Mouse (Mus musculus): ENCODE data around the gene Krt84. TPM values are rescaled to one million over a fixed set of nuclear protein-coding genes. Genes with fewer than 3 reads are reported as not detected.

The Krt84 gene
- polyA plus RNA-seq, 1 experiment from 2014 or later, result not detected

DNA sequence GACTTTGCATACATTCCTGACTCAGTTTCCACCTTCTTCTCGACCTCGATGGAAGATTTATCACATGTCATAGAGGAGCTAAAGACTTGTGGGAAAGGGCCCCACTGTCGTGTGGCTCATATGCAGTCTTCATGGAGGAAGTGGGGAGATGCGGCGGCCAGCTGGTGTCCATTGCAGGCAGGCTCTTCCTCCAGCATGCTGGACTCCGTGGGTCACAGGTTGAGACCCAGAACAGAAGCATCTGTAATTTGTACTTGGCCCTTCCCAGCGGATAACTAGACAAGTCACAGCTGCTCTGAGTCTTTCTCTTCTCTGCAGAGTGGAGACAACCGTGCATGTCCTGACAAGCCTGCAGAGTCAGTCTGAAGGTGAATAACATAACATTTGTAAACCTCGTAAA lies 24.4 kb downstream of the Krt84 start:
- WGBS, result 85% methylated on average over 9 of the region's 9 CpGs
- Histone ChIP-seq H3K27ac (ENCODE audit: low read length) (no peak overlapping the region), H3K4me2 (ENCODE audit: low read length) (no peak overlapping the region), H3K9me3 (ENCODE audit: control insufficient read depth, low read length) (no peaks in the 10 kb centered on the region), H3K36me3 (ENCODE audit: control insufficient read depth, insufficient read depth) (no peaks in the 10 kb centered on the region), H3K4me3 (replicated peaks; ENCODE audit: low read length) (no peak overlapping the region), H3K4me1 (replicated peaks; ENCODE audit: control insufficient read depth, insufficient read depth, low read length) (no peaks in the 10 kb centered on the region), H3K9ac (replicated peaks; ENCODE audit: low read depth, low read length) (no peak overlapping the region), H3K27me3 (replicated peaks; ENCODE audit: control insufficient read depth, insufficient read depth, low read length) (no peaks in the 10 kb centered on the region)
- no peak for ATAC-seq

DNA sequence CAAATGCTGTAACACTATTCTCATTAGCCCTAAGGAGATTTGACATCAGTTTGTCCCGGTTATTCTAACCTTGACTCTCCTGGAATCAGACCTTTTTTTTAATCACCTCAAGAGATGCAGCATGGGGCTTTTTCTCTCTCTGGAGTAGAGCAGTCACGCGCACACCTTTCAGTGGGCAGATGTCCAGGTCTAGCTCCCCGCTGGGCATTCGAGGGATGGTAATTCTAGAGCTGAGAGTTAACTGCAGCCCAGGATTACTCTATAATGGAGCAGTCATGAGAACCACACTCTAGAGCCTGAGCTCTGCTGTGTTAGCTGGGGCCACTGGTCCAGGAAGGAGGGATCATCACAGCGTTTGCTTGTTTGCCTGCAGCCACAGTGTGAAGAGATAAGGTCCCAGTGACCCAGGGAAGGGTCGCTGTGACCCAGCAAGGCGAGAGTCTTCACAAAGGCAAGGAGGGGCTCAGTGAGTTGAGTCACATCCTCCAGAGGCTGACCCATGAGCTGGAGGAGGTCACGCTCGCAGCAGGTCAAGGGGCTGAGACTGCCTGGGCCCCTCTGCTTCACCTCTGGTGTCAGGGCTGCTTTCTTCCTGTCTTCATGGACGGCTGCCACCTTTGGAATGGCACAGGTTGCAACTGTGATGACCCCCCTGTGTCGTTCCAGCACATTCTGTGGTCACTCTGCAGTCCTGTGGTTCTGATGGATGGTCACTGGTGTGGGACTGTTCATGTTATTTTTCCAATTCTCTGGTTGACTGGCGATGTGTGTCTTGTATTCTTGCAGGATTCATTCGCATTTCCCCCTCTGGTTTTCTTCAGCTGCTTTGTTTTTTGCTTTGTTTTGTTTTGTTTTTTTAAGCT lies 25.5 kb downstream of the Krt84 start:
- Histone ChIP-seq H3K4me1 (replicated peaks; ENCODE audit: control insufficient read depth, insufficient read depth, low read length) (no peaks in the 10 kb centered on the region), H3K36me3 (ENCODE audit: control insufficient read depth, insufficient read depth) (no peaks in the 10 kb centered on the region), H3K4me3 (replicated peaks; ENCODE audit: low read length) (no peak overlapping the region), H3K4me2 (ENCODE audit: low read length) (no peak overlapping the region), H3K27me3 (replicated peaks; ENCODE audit: control insufficient read depth, insufficient read depth, low read length) (no peaks in the 10 kb centered on the region), H3K9me3 (ENCODE audit: control insufficient read depth, low read length) (no peaks in the 10 kb centered on the region), H3K27ac (ENCODE audit: low read length) (no peak overlapping the region), H3K9ac (replicated peaks; ENCODE audit: low read depth, low read length) (no peak overlapping the region)
- no peak for ATAC-seq
- 72% methylated on average over 14 of the region's 14 CpGs for WGBS

DNA sequence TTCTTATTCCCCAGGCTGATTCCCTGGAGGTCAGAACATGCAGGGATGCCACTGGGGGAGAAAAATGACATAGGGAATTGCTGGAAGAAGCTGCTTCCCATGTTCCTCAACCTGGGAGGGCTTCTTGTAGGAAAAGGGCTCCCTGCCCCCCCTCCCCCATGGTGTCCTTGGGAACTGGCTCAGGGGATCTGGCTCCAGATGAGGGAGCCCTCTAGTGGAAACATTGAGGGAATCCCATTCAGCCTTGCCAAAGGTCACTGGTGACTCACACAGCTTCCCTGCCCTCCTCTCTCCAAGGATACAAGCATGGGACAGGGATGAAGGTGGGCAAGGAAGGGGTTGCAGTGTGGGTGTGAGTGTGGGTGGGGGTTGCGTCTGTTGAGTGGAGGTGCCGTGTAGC lies 35.4 kb downstream of the Krt84 start:
- no peak for ATAC-seq
- Histone ChIP-seq H3K4me3 (replicated peaks; ENCODE audit: low read length) (no peak overlapping the region), H3K4me2 (ENCODE audit: low read length) (no peak overlapping the region), H3K27me3 (replicated peaks; ENCODE audit: control insufficient read depth, insufficient read depth, low read length) (no peaks in the 10 kb centered on the region), H3K36me3 (ENCODE audit: control insufficient read depth, insufficient read depth) (no peaks in the 10 kb centered on the region), H3K4me1 (replicated peaks; ENCODE audit: control insufficient read depth, insufficient read depth, low read length) (no peaks in the 10 kb centered on the region), H3K9me3 (ENCODE audit: control insufficient read depth, low read length) (no peaks in the 10 kb centered on the region), H3K27ac (ENCODE audit: low read length) (no peak overlapping the region), H3K9ac (replicated peaks; ENCODE audit: low read depth, low read length) (no peak overlapping the region)
- 78% methylated on average over 2 of the region's 2 CpGs for WGBS

GRCm38 (mm10) chr15:101495266-101495665 lies 37.4 kb downstream of the Krt84 start:
- Histone ChIP-seq H3K9ac (replicated peaks; ENCODE audit: low read depth, low read length) (no peak overlapping the region), H3K27me3 (replicated peaks; ENCODE audit: control insufficient read depth, insufficient read depth, low read length) (no peaks in the 10 kb centered on the region), H3K9me3 (ENCODE audit: control insufficient read depth, low read length) (no peaks in the 10 kb centered on the region), H3K4me1 (replicated peaks; ENCODE audit: control insufficient read depth, insufficient read depth, low read length) (no peaks in the 10 kb centered on the region), H3K36me3 (ENCODE audit: control insufficient read depth, insufficient read depth) (no peaks in the 10 kb centered on the region), H3K4me2 (ENCODE audit: low read length) (no peak overlapping the region), H3K27ac (ENCODE audit: low read length) (no peak overlapping the region), H3K4me3 (replicated peaks; ENCODE audit: low read length) (no peak overlapping the region)
- no peak for ATAC-seq
- 86% methylated on average over 8 of the region's 8 CpGs for WGBS

DNA sequence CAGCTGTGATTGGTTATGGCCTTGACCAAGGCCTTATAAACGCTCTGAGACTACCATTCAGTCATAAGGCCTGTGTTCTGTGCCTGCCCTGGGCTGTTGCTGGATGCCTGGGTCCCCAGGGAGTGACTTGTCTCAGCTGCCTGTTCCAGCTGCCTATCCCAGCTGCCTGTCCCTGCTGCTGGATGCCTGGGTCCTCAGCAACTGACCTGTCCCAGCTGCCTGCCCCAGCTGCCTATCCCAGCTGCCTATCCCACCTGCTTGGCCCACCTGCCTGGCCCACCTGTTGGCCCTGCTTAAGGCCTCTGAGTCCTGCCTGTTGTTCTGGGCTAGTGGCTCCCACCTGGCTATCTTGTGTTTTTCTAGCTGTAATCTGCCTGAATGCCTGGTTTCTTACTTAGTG lies 38.4 kb downstream of the Krt84 start:
- H3K27me3 ChIP-seq (replicated peaks; ENCODE audit: control insufficient read depth, insufficient read depth, low read length), result no peaks in the 10 kb centered on the region
- ATAC-seq, result no peak
- 50% methylated on average over 1 of the region's 1 CpGs for WGBS

GRCm38 (mm10) chr15:101493713-101494112 lies 38.9 kb downstream of the Krt84 start:
- no peak overlapping the region for H3K4me2 ChIP-seq (ENCODE audit: low read length)
- H3K36me3 ChIP-seq (ENCODE audit: control insufficient read depth, insufficient read depth), result no peaks in the 10 kb centered on the region
- 91% methylated on average over 6 of the region's 6 CpGs for WGBS
- no peak overlapping the region for H3K9ac ChIP-seq (replicated peaks; ENCODE audit: low read depth, low read length)
- H3K4me1 ChIP-seq (replicated peaks; ENCODE audit: control insufficient read depth, insufficient read depth, low read length), result no peaks in the 10 kb centered on the region
- ATAC-seq, result no peak
- H3K27ac ChIP-seq (ENCODE audit: low read length), result no peak overlapping the region
- no peaks in the 10 kb centered on the region for H3K9me3 ChIP-seq (ENCODE audit: control insufficient read depth, low read length)
- H3K4me3 ChIP-seq (replicated peaks; ENCODE audit: low read length), result no peak overlapping the region
- H3K27me3 ChIP-seq (replicated peaks; ENCODE audit: control insufficient read depth, insufficient read depth, low read length), result no peaks in the 10 kb centered on the region

More for the DNA sequence above, 38.4 kb downstream of the Krt84 start:
- H3K27ac ChIP-seq (ENCODE audit: low read length), result no peak overlapping the region
- no peak overlapping the region for H3K4me3 ChIP-seq (replicated peaks; ENCODE audit: low read length)
- no peaks in the 10 kb centered on the region for H3K4me1 ChIP-seq (replicated peaks; ENCODE audit: control insufficient read depth, insufficient read depth, low read length)
- H3K9me3 ChIP-seq (ENCODE audit: control insufficient read depth, low read length), result no peaks in the 10 kb centered on the region
- H3K9ac ChIP-seq (replicated peaks; ENCODE audit: low read depth, low read length), result no peak overlapping the region
- no peak overlapping the region for H3K4me2 ChIP-seq (ENCODE audit: low read length)
- H3K36me3 ChIP-seq (ENCODE audit: control insufficient read depth, insufficient read depth), result no peaks in the 10 kb centered on the region

DNA sequence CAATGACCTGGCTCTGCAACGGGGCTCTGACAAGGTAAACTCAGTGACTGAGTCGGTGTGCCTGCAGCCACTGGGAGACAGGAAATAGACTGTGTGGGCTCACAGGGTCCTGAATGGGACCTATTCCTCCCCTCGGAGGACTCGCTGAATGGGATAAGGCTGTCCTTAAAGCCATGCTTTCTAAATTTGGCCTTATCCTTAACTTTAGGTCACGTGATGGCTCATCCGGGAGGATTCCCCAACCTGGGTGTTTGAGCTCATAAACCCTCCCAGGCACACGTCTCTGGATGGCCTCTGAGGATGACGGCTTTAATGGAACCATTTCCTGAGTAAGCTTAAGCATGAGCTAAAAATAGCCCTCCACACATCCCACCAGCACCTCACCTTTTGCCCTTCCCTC lies 39.9 kb downstream of the Krt84 start:
- Histone ChIP-seq H3K4me2 (ENCODE audit: low read length) (no peak overlapping the region), H3K27me3 (replicated peaks; ENCODE audit: control insufficient read depth, insufficient read depth, low read length) (no peaks in the 10 kb centered on the region), H3K36me3 (ENCODE audit: control insufficient read depth, insufficient read depth) (no peaks in the 10 kb centered on the region), H3K27ac (ENCODE audit: low read length) (no peak overlapping the region), H3K9me3 (ENCODE audit: control insufficient read depth, low read length) (no peaks in the 10 kb centered on the region), H3K4me1 (replicated peaks; ENCODE audit: control insufficient read depth, insufficient read depth, low read length) (no peaks in the 10 kb centered on the region), H3K9ac (replicated peaks; ENCODE audit: low read depth, low read length) (no peak overlapping the region), H3K4me3 (replicated peaks; ENCODE audit: low read length) (no peak overlapping the region)
- no peak for ATAC-seq
- 80% methylated on average over 8 of the region's 8 CpGs for WGBS

DNA sequence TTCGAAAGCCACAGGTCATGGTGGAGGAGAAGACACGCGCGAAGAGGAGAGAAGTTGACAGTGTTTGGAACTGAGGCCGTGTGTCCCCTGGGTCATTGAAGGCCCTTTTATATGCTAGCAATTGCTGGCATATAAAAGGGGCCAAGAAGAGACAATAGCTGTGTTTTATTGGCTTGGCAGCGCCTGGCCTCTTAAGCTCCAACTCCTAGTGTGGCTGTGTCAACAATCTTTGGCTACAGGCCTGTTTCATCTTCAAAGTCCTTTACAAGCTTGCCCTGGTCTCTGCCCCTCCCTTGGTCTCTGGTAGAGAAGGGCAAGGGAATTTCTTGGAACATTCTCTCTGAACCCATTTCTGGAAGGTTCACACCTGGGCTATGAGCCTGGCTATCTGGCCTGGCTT lies 41.2 kb downstream of the Krt84 start, which contains the start of gene Krt83:
Gene Krt83 (minus strand): TSS at position 82 of the 400 bp plus-strand sequence.
- WGBS, result 54% methylated on average over 6 of the region's 6 CpGs

GRCm38 (mm10) chr15:101485911-101486635 lies 46.5 kb downstream of the Krt84 start:
- H3K27ac ChIP-seq (ENCODE audit: low read length), result no peak overlapping the region
- H3K4me3 ChIP-seq (replicated peaks; ENCODE audit: low read length), result no peak overlapping the region
- H3K4me2 ChIP-seq (ENCODE audit: low read length), result no peak overlapping the region
- no peaks in the 10 kb centered on the region for H3K9me3 ChIP-seq (ENCODE audit: control insufficient read depth, low read length)
- no peak for ATAC-seq
- WGBS, result 78% methylated on average over 11 of the region's 11 CpGs
- no peaks in the 10 kb centered on the region for H3K27me3 ChIP-seq (replicated peaks; ENCODE audit: control insufficient read depth, insufficient read depth, low read length)
- H3K4me1 ChIP-seq (replicated peaks; ENCODE audit: control insufficient read depth, insufficient read depth, low read length), result no peaks in the 10 kb centered on the region
- H3K36me3 ChIP-seq (ENCODE audit: control insufficient read depth, insufficient read depth), result no peaks in the 10 kb centered on the region
- no peak overlapping the region for H3K9ac ChIP-seq (replicated peaks; ENCODE audit: low read depth, low read length)

More for the DNA sequence above, 41.2 kb downstream of the Krt84 start, which contains the start of gene Krt83:
- Histone ChIP-seq H3K4me2 (ENCODE audit: low read length) (no peak within 1 kb of the TSS), H3K4me1 (replicated peaks; ENCODE audit: control insufficient read depth, insufficient read depth, low read length) (no peaks in the 10 kb centered on the region), H3K4me3 (replicated peaks; ENCODE audit: low read length) (no peak within 1 kb of the TSS), H3K9ac (replicated peaks; ENCODE audit: low read depth, low read length) (no peak within 1 kb of the TSS), H3K27me3 (replicated peaks; ENCODE audit: control insufficient read depth, insufficient read depth, low read length) (no peaks in the 10 kb centered on the region), H3K9me3 (ENCODE audit: control insufficient read depth, low read length) (no peaks in the 10 kb centered on the region), H3K36me3 (ENCODE audit: control insufficient read depth, insufficient read depth) (no peaks in the 10 kb centered on the region), H3K27ac (ENCODE audit: low read length) (no peak within 1 kb of the TSS)
- no peak for ATAC-seq
